Comparison of ENCODE assay signal across 25 mouse cellular contexts in genomic region chr6:67073929-67074328, GRCm38 (mm10). TPM values are rescaled to one million over a fixed set of nuclear protein-coding genes. Genes with fewer than 3 reads are reported as not detected.
DNase-seq lines count a peak whose midpoint lies in the region; ATAC-seq and TF ChIP-seq lines count a peak whose summit lies in the region.
"Had no signal": no experiment of that assay in that cellular context is flagged by ENCODE, and none has a peak within 500 bp of the region (broad histone marks: within the 10 kb centered on the region; RNA-seq: fewer than 3 reads in every experiment).

No protein-coding gene starts in this region.

- peak; percentile 10 for DNase-seq in lung, postnatal 0 days (ENCODE audit: low spot score)
- no peak for DNase-seq in lung, postnatal 10 days
- DNase-seq in left cerebral cortex, postnatal 25 days (ENCODE audit: low spot score in 2 of 2): no peak
- DNase-seq in layer of hippocampus, adult 9-11 months: no peak
- no peak for DNase-seq in urinary bladder, postnatal 36 days (ENCODE audit: low spot score in 2 of 2)
- DNase-seq: adrenal gland, adult 2 months; adrenal gland, postnatal 14 days; cerebellum, adult 11-12 months; cerebellum, adult 9-10 months; cerebellum, postnatal 14 days; gastrocnemius, adult 2 months; gastrocnemius, postnatal 14 days; heart, adult 2 months had no signal

- TF ChIP-seq EP300 in lung, postnatal 0 days (IDR thresholded peaks at IDR 0.05): no peak

- intact Hi-C loops in left cerebral cortex, postnatal 25 days (cut with DNase I): no loop called here

- H3K4me1 ChIP-seq in lung, postnatal 0 days (ENCODE audit: insufficient read depth, low read depth, low read length): no peaks in the 10 kb centered on the region; the same call in 1 of the 2 replicates
- H3K4me1 ChIP-seq: hindbrain, embryonic 13.5 days had no signal

- H3K4me2 ChIP-seq in lung, postnatal 0 days (replicated peaks; ENCODE audit: low read depth, low read length): no peak overlapping the region
- H3K4me2 ChIP-seq: embryonic facial prominence, embryonic 13.5 days; forebrain, embryonic 13.5 days; heart, embryonic 11.5 days; hindbrain, embryonic 13.5 days; intestine, embryonic 15.5 days had no signal

- no peak overlapping the region for H3K27ac ChIP-seq in lung, postnatal 0 days (ENCODE audit: low read length)
- H3K27ac ChIP-seq: embryonic facial prominence, embryonic 13.5 days; forebrain, embryonic 10.5 days; forebrain, embryonic 13.5 days; gastrocnemius, adult 2 months; heart, adult 2 months; hindbrain, embryonic 10.5 days; hindbrain, embryonic 13.5 days; intestine, embryonic 15.5 days had no signal

- TF ChIP-seq CTCF in lung, postnatal 0 days (IDR thresholded peaks at IDR 0.05): no peak

- no peaks in the 10 kb centered on the region for H3K36me3 ChIP-seq in lung, postnatal 0 days (ENCODE audit: insufficient read depth, low read length)
- H3K36me3 ChIP-seq: embryonic facial prominence, embryonic 13.5 days; forebrain, embryonic 10.5 days; hindbrain, embryonic 10.5 days; hindbrain, embryonic 13.5 days; intestine, embryonic 15.5 days had no signal

- H3K27me3 ChIP-seq in lung, postnatal 0 days (replicated peaks; ENCODE audit: insufficient read depth, low read length): no peaks in the 10 kb centered on the region
- H3K27me3 ChIP-seq: embryonic facial prominence, embryonic 13.5 days; forebrain, embryonic 13.5 days; hindbrain, embryonic 13.5 days; intestine, embryonic 15.5 days had no signal

- H3K4me3 ChIP-seq in lung, postnatal 0 days (ENCODE audit: low read depth, low read length): no peak overlapping the region
- H3K4me3 ChIP-seq: embryonic facial prominence, embryonic 13.5 days; forebrain, embryonic 10.5 days; forebrain, embryonic 13.5 days; gastrocnemius, adult 2 months; heart, adult 2 months; hindbrain, embryonic 10.5 days; hindbrain, embryonic 13.5 days; intestine, embryonic 15.5 days had no signal

- H3K9me3 ChIP-seq in lung, postnatal 0 days (ENCODE audit: low read length): no peaks in the 10 kb centered on the region
- H3K9me3 ChIP-seq: embryonic facial prominence, embryonic 13.5 days; forebrain, embryonic 10.5 days; forebrain, embryonic 13.5 days; hindbrain, embryonic 10.5 days; hindbrain, embryonic 13.5 days; intestine, embryonic 15.5 days had no signal

- 60% methylated on average over 5 of the region's 5 CpGs for WGBS in lung, postnatal 0 days

- ATAC-seq in lung, postnatal 0 days: no peak
- peak; percentile 73 for ATAC-seq in granulocyte monocyte progenitor cell, adult 5-6 weeks (replicated peaks; ENCODE audit: poor library complexity, severe bottlenecking)
- peak; percentile 73 for ATAC-seq in megakaryocyte, adult 5-6 weeks (ENCODE audit: poor library complexity, severe bottlenecking)
- ATAC-seq: CD4-positive, CD25-positive, alpha-beta regulatory T cell, adult 4 months; forebrain, embryonic 13.5 days; forebrain, embryonic 16.5 days; hindbrain, embryonic 16.5 days; intestine, embryonic 15.5 days had no signal

- no peak overlapping the region for H3K9ac ChIP-seq in lung, postnatal 0 days (replicated peaks; ENCODE audit: low read depth)
- H3K9ac ChIP-seq: embryonic facial prominence, embryonic 13.5 days; forebrain, embryonic 13.5 days; hindbrain, embryonic 13.5 days; intestine, embryonic 15.5 days had no signal

RNA-seq across cellular contexts. Expression of gene Gadd45a, which starts 36.7 kb away (rescaled TPM):
- 34.7 and 35.7 TPM in 2 replicates for polyA plus RNA-seq in lung, postnatal 0 days (2015; fragmentation: Nextera tagmentation; extraction: Ambion mirVana)
- total RNA-seq in granulocyte monocyte progenitor cell, adult 5-6 weeks (2014; fragmentation: Nextera tagmentation): 6.2 and 12.7 TPM in 2 replicates
- total RNA-seq in granulocyte monocyte progenitor cell, adult 5-6 weeks (2017): 52.5 and 66.5 TPM in 2 replicates
- total RNA-seq in megakaryocyte, adult 5-6 weeks (2015): 59.6 and 62.4 TPM in 2 replicates
- 77.2 and 95.9 TPM in 2 replicates for total RNA-seq in megakaryocyte, adult 5-6 weeks (2017)
- total RNA-seq in left cerebral cortex, postnatal 25 days (2021): 10 to 100 TPM in 1 of 2 experiments, 1 to 10 TPM in 1; 7.4 to 11.0 TPM
